8 mouse cellular contexts compared by ENCODE assay signal in genomic region chr19:55253570-55254441, GRCm38 (mm10). TPM values are rescaled to one million over a fixed set of nuclear protein-coding genes. Genes with fewer than 3 reads are reported as not detected.
DNase-seq lines count a peak whose midpoint lies in the region; ATAC-seq and TF ChIP-seq lines count a peak whose summit lies in the region.

No protein-coding gene starts in this region.

- peak overlapping the region; percentile 62 for H3K4me3 ChIP-seq in embryonic facial prominence, embryonic 13.5 days
- peak overlapping the region; percentile 54 for H3K4me3 ChIP-seq in midbrain, postnatal 0 days (ENCODE audit: low read depth, low read length)
- peak overlapping the region; percentile 87 for H3K4me3 ChIP-seq in spleen, adult 2 months (ENCODE audit: extremely low read depth, insufficient read depth, insufficient read length)

- H3K9me3 ChIP-seq in embryonic facial prominence, embryonic 13.5 days = no peaks in the 10 kb centered on the region
- H3K9me3 ChIP-seq in midbrain, postnatal 0 days (ENCODE audit: low read length) = no peaks in the 10 kb centered on the region

- peaks cover 10% of the 10 kb centered on the region for H3K4me1 ChIP-seq in embryonic facial prominence, embryonic 13.5 days
- no peaks in the 10 kb centered on the region for H3K4me1 ChIP-seq in midbrain, postnatal 0 days (ENCODE audit: insufficient read depth, low read length)
- peaks cover 3% of the 10 kb centered on the region; the same call in 1 of the 2 replicates for H3K4me1 ChIP-seq in spleen, adult 2 months (ENCODE audit: control insufficient read depth, insufficient read depth, insufficient read length)

- TF ChIP-seq CTCF in midbrain, postnatal 0 days (IDR thresholded peaks at IDR 0.05) = no peak
- TF ChIP-seq CTCF in spleen, adult 2 months (IDR thresholded peaks at IDR 0.05; ENCODE audit: extremely low read depth, insufficient read depth, insufficient read length, insufficient replicate concordance) = no peak

- H3K4me2 ChIP-seq in embryonic facial prominence, embryonic 13.5 days = peak overlapping the region; percentile 93
- H3K4me2 ChIP-seq in midbrain, postnatal 0 days (ENCODE audit: low read depth, low read length, poor library complexity, severe bottlenecking) = peak overlapping the region; percentile 97

- WGBS in embryonic facial prominence, embryonic 13.5 days = under 1% methylated on average over 32 of the region's 32 CpGs
- WGBS in midbrain, postnatal 0 days = under 1% methylated on average over 32 of the region's 32 CpGs
- WGBS in spleen, adult 2 months = under 1% methylated on average over 32 of the region's 32 CpGs

- peak overlapping the region; percentile 74 for H3K27ac ChIP-seq in embryonic facial prominence, embryonic 13.5 days
- H3K27ac ChIP-seq in midbrain, postnatal 0 days (ENCODE audit: low read depth, low read length) = peak overlapping the region; percentile 48; the same call in 1 of the 2 replicates
- H3K27ac ChIP-seq in spleen, adult 2 months (ENCODE audit: insufficient read depth, low read length) = peak overlapping the region; percentile 93

- peak; percentile 43 for TF ChIP-seq POLR2A in spleen, adult 2 months (IDR thresholded peaks at IDR 0.05; ENCODE audit: low read depth, low read length)

- no peaks in the 10 kb centered on the region for H3K36me3 ChIP-seq in embryonic facial prominence, embryonic 13.5 days
- no peaks in the 10 kb centered on the region for H3K36me3 ChIP-seq in midbrain, postnatal 0 days (ENCODE audit: insufficient read depth, low read length)
- H3K36me3 ChIP-seq in spleen, adult 2 months (ENCODE audit: control insufficient read depth, insufficient read depth, low read length) = no peaks in the 10 kb centered on the region

- ATAC-seq in embryonic facial prominence, embryonic 13.5 days (ENCODE audit: insufficient number of reproducible peaks, insufficient read depth, low FRiP score, low TSS enrichment, low read depth) = peak; percentile 66
- ATAC-seq in midbrain, postnatal 0 days (ENCODE audit: low FRiP score) = peak; percentile 64

- H3K27me3 ChIP-seq in embryonic facial prominence, embryonic 13.5 days = no peaks in the 10 kb centered on the region
- no peaks in the 10 kb centered on the region for H3K27me3 ChIP-seq in midbrain, postnatal 0 days (ENCODE audit: insufficient read depth, low read length)
- no peaks in the 10 kb centered on the region for H3K27me3 ChIP-seq in spleen, adult 2 months (ENCODE audit: control insufficient read depth, insufficient read depth, low read length)

- peak overlapping the region; percentile 82 for H3K9ac ChIP-seq in embryonic facial prominence, embryonic 13.5 days
- H3K9ac ChIP-seq in midbrain, postnatal 0 days (replicated peaks; ENCODE audit: low read length, poor library complexity, severe bottlenecking) = peak overlapping the region; percentile 53

- DNase-seq in A20 (ENCODE audit: low read depth, low spot score) = peak; percentile 90
- DNase-seq in adrenal gland, postnatal 36 days = peak; percentile 79 to 82
- DNase-seq in heart, adult 9 months (ENCODE audit: low spot score in 2 of 2) = peak; percentile 82 to 83
- DNase-seq in kidney, adult 9 months = peak; percentile 70
- peak; percentile 75 for DNase-seq in liver
- DNase-seq in midbrain, postnatal 0 days (ENCODE audit: low spot score) = peak; percentile 32
- DNase-seq in spleen, adult 2 months (ENCODE audit: low read depth in 1 of 2, low spot score in 2 of 2) = peak; percentile 37 to 42

RNA-seq across cellular contexts. Expression of gene Acsl5, which starts 2.1 kb away (rescaled TPM):
- 100 to 1,000 TPM; 127 to 171 TPM for total RNA-seq in adrenal gland, postnatal 36 days (2021)
- 34.2 and 34.8 TPM in 2 replicates for polyA plus RNA-seq in embryonic facial prominence, embryonic 13.5 days (2015; fragmentation: Nextera tagmentation; extraction: Ambion mirVana)
- total RNA-seq in midbrain, postnatal 0 days (2014; rRNA removed) = 15.1 and 18.0 TPM in 2 replicates
- polyA plus RNA-seq in midbrain, postnatal 0 days (2015; fragmentation: Nextera tagmentation; extraction: Ambion mirVana) = 12.7 and 13.9 TPM in 2 replicates
- 9.3 and 10.5 TPM in 2 replicates for polyA plus RNA-seq in spleen, adult 2 months (2012; rRNA removed)

RNA-seq across cellular contexts. Expression of gene Gucy2g, which starts 12.8 kb away (rescaled TPM):
- total RNA-seq in adrenal gland, postnatal 36 days (2021) = not detected
- polyA plus RNA-seq in embryonic facial prominence, embryonic 13.5 days (2015; fragmentation: Nextera tagmentation; extraction: Ambion mirVana) = 0.06 TPM in 1 of 2 replicates, not detected in the other
- total RNA-seq in midbrain, postnatal 0 days (2014; rRNA removed) = not detected in 2 replicates
- polyA plus RNA-seq in midbrain, postnatal 0 days (2015; fragmentation: Nextera tagmentation; extraction: Ambion mirVana) = not detected in 2 replicates
- 0.15 and 0.22 TPM in 2 replicates for polyA plus RNA-seq in spleen, adult 2 months (2012; rRNA removed)

Comparison
In these comparisons a context has a peak if more than half of its experiments do, and no peak if none do; other contexts are left out.
1. Peak in every context shown above with its lines: DNase-seq, ATAC-seq, H3K4me3 ChIP-seq and H3K27ac ChIP-seq.
2. DNase-seq: peak in every context shown above with its lines; median percentile 90 in A20; 82 in heart, adult 9 months; 80 in adrenal gland, postnatal 36 days; 75 in liver; 70 in kidney, adult 9 months; 40 in spleen, adult 2 months; 32 in midbrain, postnatal 0 days.